Mouse (Mus musculus): ENCODE measurements around the gene Sorcs2.

DNA sequence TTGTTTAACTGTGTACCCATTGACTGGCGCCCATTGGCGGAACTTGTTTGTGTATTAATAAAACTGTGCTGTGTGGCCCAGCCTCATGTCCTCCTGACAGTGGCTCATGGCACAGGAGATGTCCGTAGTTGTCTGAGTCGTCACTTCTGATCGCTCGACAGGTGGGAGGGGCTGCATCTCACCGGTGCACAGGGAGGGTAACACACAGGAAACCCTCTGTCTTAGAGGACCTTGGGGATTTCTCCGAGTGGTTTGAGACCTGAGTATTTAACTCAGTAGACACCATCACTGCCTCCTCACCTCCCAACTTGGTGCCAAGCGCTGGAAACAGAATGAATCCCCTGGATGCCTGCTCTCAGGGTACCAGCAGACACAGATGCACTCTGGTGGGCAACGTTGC, 394.1 kb downstream of the Sorcs2 start:
- TF ChIP-seq POLR2A (IDR thresholded peaks at IDR 0.05; ENCODE audit: control insufficient read depth, extremely low read depth, insufficient read depth, low read length, poor library complexity) (no peak), CTCF (IDR thresholded peaks at IDR 0.05; ENCODE audit: borderline replicate concordance, control insufficient read depth, extremely low read depth, insufficient read depth, low read length, poor library complexity) (no peak)

Data from thymus, adult 2 months (tissue).